31 mouse cellular contexts compared by ENCODE assay signal in genomic region chr19:53366881-53367280, GRCm38 (mm10). TPM values are rescaled to one million over a fixed set of nuclear protein-coding genes. Genes with fewer than 3 reads are reported as not detected.
DNase-seq lines count a peak whose midpoint lies in the region; ATAC-seq and TF ChIP-seq lines count a peak whose summit lies in the region.
"Had no signal": no experiment of that assay in that cellular context is flagged by ENCODE, and none has a peak within 500 bp of the region (broad histone marks: within the 10 kb centered on the region; RNA-seq: fewer than 3 reads in every experiment).

No protein-coding gene starts in this region.

- no peak for ATAC-seq in granulocyte monocyte progenitor cell, adult 5-6 weeks (replicated peaks; ENCODE audit: poor library complexity, severe bottlenecking)
- ATAC-seq: CD4-positive, CD25-positive, alpha-beta regulatory T cell, adult 4 months; forebrain, embryonic 14.5 days; forebrain, postnatal 0 days; hindbrain, embryonic 16.5 days; intestine, embryonic 15.5 days had no signal

- H3K27ac ChIP-seq in layer of hippocampus, adult 2 months = peak overlapping the region; percentile 91
- H3K27ac ChIP-seq: heart, adult 2 months; intestine, embryonic 15.5 days had no signal

- H3K4me3 ChIP-seq in layer of hippocampus, adult 2 months = no peak overlapping the region
- H3K4me3 ChIP-seq: gastrocnemius, adult 2 months; heart, adult 2 months; hindbrain, embryonic 13.5 days; intestine, embryonic 15.5 days had no signal

- no peak for TF ChIP-seq POLR2A in brain, embryonic 14.5 days (IDR thresholded peaks at IDR 0.05; ENCODE audit: borderline replicate concordance, extremely low read depth, insufficient read depth, insufficient read length, poor library complexity, severe bottlenecking)

- DNase-seq in cerebellum, adult 9-10 months = peak; percentile 52
- DNase-seq in cerebellum, adult 18-20 months = no peak
- no peak for DNase-seq in layer of hippocampus, adult 2 months (ENCODE audit: low spot score in 2 of 2)
- DNase-seq in layer of hippocampus, adult 9-10 months (ENCODE audit: low spot score) = no peak
- DNase-seq in brain, adult 2 months (ENCODE audit: low read depth, low spot score) = peak; percentile 65
- DNase-seq in brain, embryonic 14.5 days (ENCODE audit: low read depth) = peak; percentile 24
- no peak for DNase-seq in adrenal gland, adult 2 months
- DNase-seq: adrenal gland, adult 8-10 months; adrenal gland, postnatal 25 days; cerebellum, adult 8-10 months; forebrain, postnatal 0 days; gastrocnemius, adult 2 months; gastrocnemius, postnatal 14 days; kidney, adult 11 months had no signal

- peak; percentile 41 for TF ChIP-seq CTCF in layer of hippocampus, adult 2 months (conservative IDR thresholded peaks at IDR 0.05)
- TF ChIP-seq CTCF in brain, embryonic 14.5 days (IDR thresholded peaks at IDR 0.05; ENCODE audit: borderline replicate concordance, extremely low read depth, insufficient read depth, insufficient read length) = no peak

RNA-seq across cellular contexts. Expression of gene Gm10197, which starts 4.7 kb away (rescaled TPM):
- total RNA-seq in layer of hippocampus, adult 2 months (2021) = not detected
- polyA plus RNA-seq in brain, embryonic 14.5 days (2012; rRNA removed) = not detected in 2 replicates
- total RNA-seq in adrenal gland, adult 2 months (2021) = not detected
- not detected in 2 replicates for polyA plus RNA-seq in adrenal gland, adult 2 months (2012; rRNA removed)
- total RNA-seq in granulocyte monocyte progenitor cell, adult 5-6 weeks (2014; fragmentation: Nextera tagmentation) = not detected in 2 replicates
- total RNA-seq in granulocyte monocyte progenitor cell, adult 5-6 weeks (2017) = not detected in 2 replicates
- total RNA-seq: adrenal gland, adult 8-10 months; adrenal gland, postnatal 25 days; forebrain, postnatal 0 days; gastrocnemius, adult 2 months; gastrocnemius, postnatal 14 days; gastrocnemius, postnatal 4 days; heart, adult 2 months; heart, postnatal 25 days; hematopoietic stem cell, adult 5-6 weeks had no signal
- polyA plus RNA-seq: C2C12; CD4-positive, CD25-positive, alpha-beta regulatory T cell, adult 4 months; embryonic facial prominence, embryonic 11.5 days; embryonic facial prominence, embryonic 14.5 days; forebrain, embryonic 11.5 days; forebrain, postnatal 0 days; frontal cortex, adult 2 months; heart, adult 2 months; heart, embryonic 14.5 days; heart, postnatal 0 days; hindbrain, embryonic 13.5 days; hindbrain, embryonic 16.5 days had no signal

RNA-seq across cellular contexts. Expression of gene Smndc1, which starts 23.5 kb away (rescaled TPM):
- total RNA-seq in layer of hippocampus, adult 2 months (2021) = 10 to 100 TPM; 39.9 to 40.7 TPM
- polyA plus RNA-seq in brain, embryonic 14.5 days (2012; rRNA removed) = 21.6 and 27.3 TPM in 2 replicates
- 10 to 100 TPM; 38.1 to 48.6 TPM for total RNA-seq in adrenal gland, adult 2 months (2021)
- 1.2 TPM in 2 replicates for polyA plus RNA-seq in adrenal gland, adult 2 months (2012; rRNA removed)
- total RNA-seq in granulocyte monocyte progenitor cell, adult 5-6 weeks (2014; fragmentation: Nextera tagmentation) = 47.7 and 54.6 TPM in 2 replicates
- 31.1 and 33.4 TPM in 2 replicates for total RNA-seq in granulocyte monocyte progenitor cell, adult 5-6 weeks (2017)

RNA-seq across cellular contexts. Expression of gene Mxi1, which starts 56.6 kb away (rescaled TPM):
- total RNA-seq in layer of hippocampus, adult 2 months (2021) = 10 to 100 TPM; 62.8 to 68.6 TPM
- polyA plus RNA-seq in brain, embryonic 14.5 days (2012; rRNA removed) = 37.1 and 44.2 TPM in 2 replicates
- total RNA-seq in adrenal gland, adult 2 months (2021) = 10 to 100 TPM; 29.6 to 31.1 TPM
- polyA plus RNA-seq in adrenal gland, adult 2 months (2012; rRNA removed) = 15.6 and 17.2 TPM in 2 replicates
- 19.6 and 28.2 TPM in 2 replicates for total RNA-seq in granulocyte monocyte progenitor cell, adult 5-6 weeks (2014; fragmentation: Nextera tagmentation)
- total RNA-seq in granulocyte monocyte progenitor cell, adult 5-6 weeks (2017) = 50.7 and 54.9 TPM in 2 replicates

Comparison
In these comparisons a context has a peak if more than half of its experiments do, and no peak if none do; other contexts are left out.
1. DNase-seq: peak in cerebellum, adult 9-10 months (single experiment), brain, adult 2 months (single experiment) and brain, embryonic 14.5 days (single experiment); none in cerebellum, adult 18-20 months (0 of 2), layer of hippocampus, adult 2 months (0 of 2), layer of hippocampus, adult 9-10 months (single experiment) and adrenal gland, adult 2 months (single experiment).